Mouse (Mus musculus): ENCODE measurements around the gene Aox1. TPM values are rescaled to one million over a fixed set of nuclear protein-coding genes. Genes with fewer than 3 reads are reported as not detected.

The Aox1 gene
- polyA plus RNA-seq, 1 experiment = 2.4 TPM

DNA sequence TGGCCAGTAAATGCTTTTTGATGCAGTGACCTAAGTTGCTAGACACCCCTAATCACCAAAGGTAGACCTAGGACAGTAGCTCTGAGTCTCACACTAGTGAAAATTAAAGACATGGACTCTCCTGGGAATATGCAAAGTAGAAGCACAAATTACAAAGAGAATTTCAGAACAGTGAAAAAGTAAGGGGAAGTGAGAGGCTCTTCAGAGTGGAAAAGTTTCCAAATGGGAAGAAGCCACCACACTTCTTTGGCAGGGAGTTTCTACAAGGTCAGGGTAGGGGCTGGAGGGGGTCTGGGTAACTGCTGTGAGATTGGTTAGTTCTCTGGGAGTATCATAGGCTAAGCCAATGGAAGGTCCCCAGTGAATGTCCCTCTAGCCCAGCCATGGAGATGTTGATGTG lies 69.4 kb downstream of the Aox1 start:
- Histone ChIP-seq H3K36me3 (ENCODE audit: control insufficient read depth, insufficient read depth) (no peaks in the 10 kb centered on the region), H3K4me3 (no peak overlapping the region), H3K79me2 (ENCODE audit: control insufficient read depth, insufficient read depth) (no peaks in the 10 kb centered on the region), H3ac (ENCODE audit: control insufficient read depth, insufficient read length) (no peak overlapping the region), H3K27me3 (ENCODE audit: control insufficient read depth, insufficient read depth, insufficient read length) (no peaks in the 10 kb centered on the region), H3K4me2 (ENCODE audit: low read depth) (no peak overlapping the region)
- no peak for TF ChIP-seq USF1 (IDR thresholded peaks at IDR 0.05; ENCODE audit: low read depth)
- no peak for TF ChIP-seq CEBPB (IDR thresholded peaks at IDR 0.05; ENCODE audit: insufficient read depth, poor library complexity, severe bottlenecking)
- no peak for TF ChIP-seq POLR2A (IDR thresholded peaks at IDR 0.05; ENCODE audit: insufficient read length, low read depth)
- TF ChIP-seq REST (IDR thresholded peaks at IDR 0.05; ENCODE audit: insufficient read depth, insufficient read length) = no peak
- no peak for TF ChIP-seq SRF (IDR thresholded peaks at IDR 0.05; ENCODE audit: control insufficient read depth, insufficient read length, low read depth)
- TF ChIP-seq MYOD1 (IDR thresholded peaks at IDR 0.05; ENCODE audit: control insufficient read depth in 1 of 3, insufficient read length in 2 of 3, low read depth in 2 of 3) = no peak
- no peak for TF ChIP-seq POLR2AphosphoS2 (IDR thresholded peaks at IDR 0.05; ENCODE audit: insufficient read length, low read depth)
- TF ChIP-seq MYOG (IDR thresholded peaks at IDR 0.05; ENCODE audit: control insufficient read depth in 1 of 3, insufficient read depth in 1 of 3, insufficient read length in 2 of 3, low read depth in 2 of 3) = no peak
- TF ChIP-seq MAX (IDR thresholded peaks at IDR 0.05; ENCODE audit: low read depth) = no peak

- Histone ChIP-seq H3K4me3 (no peak overlapping the region), H3K36me3 (ENCODE audit: control insufficient read depth, insufficient read depth) (no peaks in the 10 kb centered on the region), H3K27me3 (ENCODE audit: control insufficient read depth, insufficient read depth, insufficient read length) (no peaks in the 10 kb centered on the region), H3K4me2 (ENCODE audit: low read depth) (no peak overlapping the region), H3ac (ENCODE audit: control insufficient read depth, insufficient read length) (no peak overlapping the region), H3K79me2 (ENCODE audit: control insufficient read depth, insufficient read depth) (no peaks in the 10 kb centered on the region)
- TF ChIP-seq MYOD1 (IDR thresholded peaks at IDR 0.05; ENCODE audit: control insufficient read depth in 1 of 3, insufficient read length in 2 of 3, low read depth in 2 of 3) = no peak
- no peak for TF ChIP-seq E2F4 (IDR thresholded peaks at IDR 0.05; ENCODE audit: insufficient read depth)
- 0 out of 2 replicates have a peak, but pooled peaks have one; percentile 9 for TF ChIP-seq CEBPB (IDR thresholded peaks at IDR 0.05; ENCODE audit: insufficient read depth, poor library complexity, severe bottlenecking)
- no peak for TF ChIP-seq MAX (IDR thresholded peaks at IDR 0.05; ENCODE audit: low read depth)
- TF ChIP-seq TCF12 (IDR thresholded peaks at IDR 0.05; ENCODE audit: insufficient read depth, poor library complexity, severe bottlenecking) = no peak
- no peak for TF ChIP-seq POLR2AphosphoS2 (IDR thresholded peaks at IDR 0.05; ENCODE audit: insufficient read length, low read depth)
These were observed 71.9 kb downstream of the Aox1 start for GRCm38 (mm10) chr1:58101531-58102146.

DNA sequence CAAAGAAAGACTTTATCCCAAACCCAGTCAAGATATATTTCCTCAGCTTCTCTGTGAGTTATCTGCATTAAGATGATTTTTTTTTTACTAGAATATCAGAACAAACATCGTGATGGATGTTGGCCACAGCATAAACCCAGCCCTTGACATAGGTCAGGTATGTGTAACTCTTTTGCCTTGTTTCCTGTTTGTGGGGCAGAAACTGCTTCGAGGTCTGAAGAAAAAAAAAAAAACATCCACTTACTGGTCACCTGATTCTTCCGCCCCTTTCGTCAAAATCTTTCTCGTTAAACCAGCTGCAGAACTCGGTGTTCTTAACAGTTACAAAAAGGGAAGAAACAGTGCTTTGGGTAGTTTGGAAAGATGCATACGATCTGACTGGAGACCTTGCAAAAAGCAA lies 72.8 kb downstream of the Aox1 start:
- Histone ChIP-seq H3ac (ENCODE audit: control insufficient read depth, insufficient read length) (no peak overlapping the region), H3K4me3 (no peak overlapping the region), H3K4me2 (ENCODE audit: low read depth) (no peak overlapping the region), H3K79me2 (ENCODE audit: control insufficient read depth, insufficient read depth) (no peaks in the 10 kb centered on the region), H3K36me3 (ENCODE audit: control insufficient read depth, insufficient read depth) (no peaks in the 10 kb centered on the region), H3K27me3 (ENCODE audit: control insufficient read depth, insufficient read depth, insufficient read length) (no peaks in the 10 kb centered on the region)
- TF ChIP-seq REST (IDR thresholded peaks at IDR 0.05; ENCODE audit: insufficient read depth, insufficient read length) (no peak), TCF12 (IDR thresholded peaks at IDR 0.05; ENCODE audit: insufficient read depth, poor library complexity, severe bottlenecking) (no peak), POLR2AphosphoS2 (IDR thresholded peaks at IDR 0.05; ENCODE audit: insufficient read length, low read depth) (no peak), E2F4 (IDR thresholded peaks at IDR 0.05; ENCODE audit: insufficient read depth) (no peak), TCF3 (IDR thresholded peaks at IDR 0.05; ENCODE audit: insufficient read length, low read depth) (no peak), USF1 (IDR thresholded peaks at IDR 0.05; ENCODE audit: low read depth) (no peak), MYOD1 (IDR thresholded peaks at IDR 0.05; ENCODE audit: control insufficient read depth in 1 of 3, insufficient read length in 2 of 3, low read depth in 2 of 3) (no peak), POLR2A (IDR thresholded peaks at IDR 0.05; ENCODE audit: insufficient read length, low read depth) (no peak), MYOG (IDR thresholded peaks at IDR 0.05; ENCODE audit: control insufficient read depth in 1 of 3, insufficient read depth in 1 of 3, insufficient read length in 2 of 3, low read depth in 2 of 3) (no peak), CEBPB (IDR thresholded peaks at IDR 0.05; ENCODE audit: insufficient read depth, poor library complexity, severe bottlenecking) (no peak), MAX (IDR thresholded peaks at IDR 0.05; ENCODE audit: low read depth) (no peak), SRF (IDR thresholded peaks at IDR 0.05; ENCODE audit: control insufficient read depth, insufficient read length, low read depth) (no peak)

DNA sequence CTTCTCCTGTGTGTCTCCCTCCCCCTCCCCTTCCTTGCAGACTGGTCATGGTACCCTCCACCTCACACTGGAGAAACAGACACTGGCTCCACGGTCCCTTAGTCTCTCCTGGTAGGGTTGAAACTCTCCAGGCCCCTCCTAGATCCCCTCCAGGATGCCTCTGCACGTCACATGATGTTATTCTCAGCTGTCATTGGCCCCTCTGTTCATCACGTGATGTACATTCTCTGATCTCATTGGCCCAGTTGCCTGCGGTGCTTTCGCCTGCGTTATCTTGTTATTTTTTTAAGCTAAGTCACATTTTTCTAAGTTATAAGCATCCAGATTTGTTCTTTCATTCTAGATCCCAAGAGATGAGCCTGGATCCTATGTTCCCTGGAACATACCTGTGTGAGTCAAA lies 76.0 kb downstream of the Aox1 start:
- no peaks in the 10 kb centered on the region for H3K27me3 ChIP-seq (ENCODE audit: control insufficient read depth, insufficient read depth, insufficient read length)
- H3K4me2 ChIP-seq (ENCODE audit: low read depth) = no peak overlapping the region
- no peak overlapping the region for H3K4me3 ChIP-seq
- H3K36me3 ChIP-seq (ENCODE audit: control insufficient read depth, insufficient read depth) = no peaks in the 10 kb centered on the region
- H3ac ChIP-seq (ENCODE audit: control insufficient read depth, insufficient read length) = no peak overlapping the region
- H3K79me2 ChIP-seq (ENCODE audit: control insufficient read depth, insufficient read depth) = no peaks in the 10 kb centered on the region
- TF ChIP-seq POLR2A (IDR thresholded peaks at IDR 0.05; ENCODE audit: insufficient read length, low read depth) = no peak
- TF ChIP-seq E2F4 (IDR thresholded peaks at IDR 0.05; ENCODE audit: insufficient read depth) = no peak
- TF ChIP-seq USF1 (IDR thresholded peaks at IDR 0.05; ENCODE audit: low read depth) = no peak
- no peak for TF ChIP-seq TCF3 (IDR thresholded peaks at IDR 0.05; ENCODE audit: insufficient read length, low read depth)
- no peak for TF ChIP-seq REST (IDR thresholded peaks at IDR 0.05; ENCODE audit: insufficient read depth, insufficient read length)
- no peak for TF ChIP-seq CEBPB (IDR thresholded peaks at IDR 0.05; ENCODE audit: insufficient read depth, poor library complexity, severe bottlenecking)
- no peak for TF ChIP-seq POLR2AphosphoS2 (IDR thresholded peaks at IDR 0.05; ENCODE audit: insufficient read length, low read depth)
- TF ChIP-seq MAX (IDR thresholded peaks at IDR 0.05; ENCODE audit: low read depth) = no peak
- no peak for TF ChIP-seq MYOG (IDR thresholded peaks at IDR 0.05; ENCODE audit: control insufficient read depth in 1 of 3, insufficient read depth in 1 of 3, insufficient read length in 2 of 3, low read depth in 2 of 3)
- no peak for TF ChIP-seq TCF12 (IDR thresholded peaks at IDR 0.05; ENCODE audit: insufficient read depth, poor library complexity, severe bottlenecking)
- no peak for TF ChIP-seq MYOD1 (IDR thresholded peaks at IDR 0.05; ENCODE audit: control insufficient read depth in 1 of 3, insufficient read length in 2 of 3, low read depth in 2 of 3)
- TF ChIP-seq SRF (IDR thresholded peaks at IDR 0.05; ENCODE audit: control insufficient read depth, insufficient read length, low read depth) = no peak

Measured in myocyte (in vitro differentiated cells).